8 mouse cellular contexts compared by ENCODE assay signal in genomic region chr6:83119734-83120051, GRCm38 (mm10). TPM values are rescaled to one million over a fixed set of nuclear protein-coding genes. Genes with fewer than 3 reads are reported as not detected.
DNase-seq lines count a peak whose midpoint lies in the region; ATAC-seq and TF ChIP-seq lines count a peak whose summit lies in the region.

No protein-coding gene starts in this region.

- peak overlapping the region; percentile 99 for H3K4me2 ChIP-seq in hindbrain, embryonic 15.5 days
- peak overlapping the region; percentile 100 for H3K4me2 ChIP-seq in liver, embryonic 15.5 days

- peak overlapping the region; percentile 91; the same call in 1 of the 2 replicates for H3K4me3 ChIP-seq in heart, embryonic 10.5 days
- peak overlapping the region; percentile 6 for H3K4me3 ChIP-seq in bone marrow, adult 2 months (replicated peaks; ENCODE audit: control insufficient read depth, low read depth, low read length)
- peak overlapping the region; percentile 65 for H3K4me3 ChIP-seq in hindbrain, embryonic 15.5 days
- H3K4me3 ChIP-seq in liver, embryonic 15.5 days (replicated peaks): peak overlapping the region; percentile 77

- no peak for TF ChIP-seq POLR2A in bone marrow, adult 2 months (IDR thresholded peaks at IDR 0.05; ENCODE audit: borderline replicate concordance, control insufficient read depth, low read depth, low read length)

- peaks cover 63% of the 10 kb centered on the region for H3K4me1 ChIP-seq in heart, embryonic 10.5 days
- peaks cover 6% of the 10 kb centered on the region; the same call in 1 of the 2 replicates for H3K4me1 ChIP-seq in bone marrow, adult 2 months (ENCODE audit: control insufficient read depth, insufficient read depth, low read length)
- peaks cover 69% of the 10 kb centered on the region for H3K4me1 ChIP-seq in hindbrain, embryonic 15.5 days (replicated peaks)
- H3K4me1 ChIP-seq in liver, embryonic 15.5 days (replicated peaks): peaks cover 87% of the 10 kb centered on the region

- no peaks in the 10 kb centered on the region for H3K9me3 ChIP-seq in heart, embryonic 10.5 days
- no peaks in the 10 kb centered on the region for H3K9me3 ChIP-seq in hindbrain, embryonic 15.5 days
- no peaks in the 10 kb centered on the region for H3K9me3 ChIP-seq in liver, embryonic 15.5 days (replicated peaks)

- peak overlapping the region; percentile 70; the same call in 1 of the 2 replicates for H3K9ac ChIP-seq in hindbrain, embryonic 15.5 days
- H3K9ac ChIP-seq in liver, embryonic 15.5 days: no peak overlapping the region; the same call in 1 of the 2 replicates

- H3K36me3 ChIP-seq in heart, embryonic 10.5 days: peaks cover 30% of the 10 kb centered on the region
- peaks cover 22% of the 10 kb centered on the region for H3K36me3 ChIP-seq in hindbrain, embryonic 15.5 days
- H3K36me3 ChIP-seq in liver, embryonic 15.5 days (replicated peaks): peaks cover 39% of the 10 kb centered on the region

- 81% methylated on average over 7 of the region's 7 CpGs for WGBS in heart, embryonic 10.5 days
- 21% methylated on average over 7 of the region's 7 CpGs for WGBS in bone marrow, adult 2 months
- WGBS in hindbrain, embryonic 15.5 days: 51% methylated on average over 7 of the region's 7 CpGs
- WGBS in liver, embryonic 15.5 days (ENCODE audit: insufficient replicate concordance): 75% methylated on average over 7 of the region's 7 CpGs

- peak overlapping the region; percentile 98 for H3K27ac ChIP-seq in heart, embryonic 10.5 days
- H3K27ac ChIP-seq in bone marrow, adult 2 months (ENCODE audit: control insufficient read depth, insufficient read depth, low read depth, low read length, poor library complexity): no peak overlapping the region
- H3K27ac ChIP-seq in hindbrain, embryonic 15.5 days (replicated peaks): no peak overlapping the region
- H3K27ac ChIP-seq in liver, embryonic 15.5 days (replicated peaks): peak overlapping the region; percentile 97

- no peaks in the 10 kb centered on the region for H3K27me3 ChIP-seq in heart, embryonic 10.5 days (ENCODE audit: insufficient read depth, poor library complexity, severe bottlenecking)
- no peaks in the 10 kb centered on the region for H3K27me3 ChIP-seq in hindbrain, embryonic 15.5 days
- no peaks in the 10 kb centered on the region for H3K27me3 ChIP-seq in liver, embryonic 15.5 days

- no peak for TF ChIP-seq CTCF in bone marrow, adult 2 months (IDR thresholded peaks at IDR 0.05; ENCODE audit: control insufficient read depth, insufficient read depth, low read length)

- no peak for ATAC-seq in hindbrain, embryonic 15.5 days (ENCODE audit: low FRiP score, low read depth)
- ATAC-seq in liver, embryonic 15.5 days (ENCODE audit: insufficient read depth): no peak

- no peak for DNase-seq in heart, embryonic 10.5 days (ENCODE audit: low spot score)
- DNase-seq in heart, postnatal 25 days (ENCODE audit: low spot score): no peak
- DNase-seq in natural killer cell, adult 2 months (ENCODE audit: low spot score in 2 of 2): no peak
- DNase-seq in gastrocnemius, postnatal 36 days: no peak
- DNase-seq in retina, postnatal 1 day: no peak

- intact Hi-C loops in heart, postnatal 25 days (cut with DNase I): no loop called here
- intact Hi-C loops in gastrocnemius, postnatal 36 days (cut with DNase I): no loop called here

RNA-seq across cellular contexts. Expression of gene Wbp1, which starts 1.7 kb away (rescaled TPM):
- polyA plus RNA-seq in heart, embryonic 10.5 days (2016; fragmentation: Nextera tagmentation; extraction: Ambion mirVana): 101 and 113 TPM in 2 replicates
- total RNA-seq in heart, postnatal 25 days (2021): 10 to 100 TPM; 72.5 to 74.0 TPM
- 30.0 and 41.2 TPM in 2 replicates for polyA plus RNA-seq in bone marrow, adult 2 months (2011; ENCODE audit: insufficient read depth, insufficient read length, low replicate concordance, missing spikeins)
- polyA plus RNA-seq in hindbrain, embryonic 15.5 days (2015; fragmentation: Nextera tagmentation; extraction: Ambion mirVana): 155 and 161 TPM in 2 replicates
- polyA plus RNA-seq in liver, embryonic 15.5 days (2015; fragmentation: Nextera tagmentation; extraction: Ambion mirVana): 29.6 and 30.2 TPM in 2 replicates
- 10 to 100 TPM; 35.4 to 35.8 TPM for total RNA-seq in gastrocnemius, postnatal 36 days (2021)

RNA-seq across cellular contexts. Expression of gene Mogs, which starts 4.4 kb away (rescaled TPM):
- 24.5 and 42.5 TPM in 2 replicates for polyA plus RNA-seq in heart, embryonic 10.5 days (2016; fragmentation: Nextera tagmentation; extraction: Ambion mirVana)
- total RNA-seq in heart, postnatal 25 days (2021): 1 to 10 TPM; 8.4 to 9.0 TPM
- polyA plus RNA-seq in bone marrow, adult 2 months (2011; ENCODE audit: insufficient read depth, insufficient read length, low replicate concordance, missing spikeins): 20.6 and 29.6 TPM in 2 replicates
- 22.8 and 27.2 TPM in 2 replicates for polyA plus RNA-seq in hindbrain, embryonic 15.5 days (2015; fragmentation: Nextera tagmentation; extraction: Ambion mirVana)
- polyA plus RNA-seq in liver, embryonic 15.5 days (2015; fragmentation: Nextera tagmentation; extraction: Ambion mirVana): 37.0 and 39.9 TPM in 2 replicates
- 1 to 10 TPM; 4.4 to 4.5 TPM for total RNA-seq in gastrocnemius, postnatal 36 days (2021)

RNA-seq across cellular contexts. Expression of gene Ino80b, which starts 5.5 kb away (rescaled TPM):
- polyA plus RNA-seq in heart, embryonic 10.5 days (2016; fragmentation: Nextera tagmentation; extraction: Ambion mirVana): 11.4 and 16.1 TPM in 2 replicates
- total RNA-seq in heart, postnatal 25 days (2021): 10 to 100 TPM in 1 of 2 experiments, 1 to 10 TPM in 1; 7.0 to 12.7 TPM
- polyA plus RNA-seq in bone marrow, adult 2 months (2011; ENCODE audit: insufficient read depth, insufficient read length, low replicate concordance, missing spikeins): 6.6 and 16.6 TPM in 2 replicates
- polyA plus RNA-seq in hindbrain, embryonic 15.5 days (2015; fragmentation: Nextera tagmentation; extraction: Ambion mirVana): 13.8 and 16.3 TPM in 2 replicates
- 5.0 and 5.3 TPM in 2 replicates for polyA plus RNA-seq in liver, embryonic 15.5 days (2015; fragmentation: Nextera tagmentation; extraction: Ambion mirVana)
- total RNA-seq in gastrocnemius, postnatal 36 days (2021): 10 to 100 TPM; 14.3 to 14.5 TPM

RNA-seq across cellular contexts. Expression of gene Mrpl53, which starts 10.9 kb away (rescaled TPM):
- polyA plus RNA-seq in heart, embryonic 10.5 days (2016; fragmentation: Nextera tagmentation; extraction: Ambion mirVana): 157 and 167 TPM in 2 replicates
- 100 to 1,000 TPM; 127 to 151 TPM for total RNA-seq in heart, postnatal 25 days (2021)
- polyA plus RNA-seq in bone marrow, adult 2 months (2011; ENCODE audit: insufficient read depth, insufficient read length, low replicate concordance, missing spikeins): 20.2 and 49.7 TPM in 2 replicates
- polyA plus RNA-seq in hindbrain, embryonic 15.5 days (2015; fragmentation: Nextera tagmentation; extraction: Ambion mirVana): 113 and 124 TPM in 2 replicates
- polyA plus RNA-seq in liver, embryonic 15.5 days (2015; fragmentation: Nextera tagmentation; extraction: Ambion mirVana): 70.4 and 72.6 TPM in 2 replicates
- total RNA-seq in gastrocnemius, postnatal 36 days (2021): 100 to 1,000 TPM in 1 of 2 experiments, 10 to 100 TPM in 1; 91.0 to 103 TPM

RNA-seq across cellular contexts. Expression of gene Rtkn, which starts 15.6 kb away (rescaled TPM):
- 18.4 and 24.4 TPM in 2 replicates for polyA plus RNA-seq in heart, embryonic 10.5 days (2016; fragmentation: Nextera tagmentation; extraction: Ambion mirVana)
- total RNA-seq in heart, postnatal 25 days (2021): 1 to 10 TPM; 2.8 to 5.4 TPM
- polyA plus RNA-seq in bone marrow, adult 2 months (2011; ENCODE audit: insufficient read depth, insufficient read length, low replicate concordance, missing spikeins): 1.3 and 1.6 TPM in 2 replicates
- 14.9 and 17.8 TPM in 2 replicates for polyA plus RNA-seq in hindbrain, embryonic 15.5 days (2015; fragmentation: Nextera tagmentation; extraction: Ambion mirVana)
- 12.1 and 17.9 TPM in 2 replicates for polyA plus RNA-seq in liver, embryonic 15.5 days (2015; fragmentation: Nextera tagmentation; extraction: Ambion mirVana)
- total RNA-seq in gastrocnemius, postnatal 36 days (2021): 10 to 100 TPM; 11.3 to 13.8 TPM

Comparison
In these comparisons a context has a peak if more than half of its experiments do, and no peak if none do; other contexts are left out.
1. H3K27ac ChIP-seq: peak in heart, embryonic 10.5 days (single experiment) and liver, embryonic 15.5 days (single experiment); none in bone marrow, adult 2 months (single experiment) and hindbrain, embryonic 15.5 days (single experiment).
2. H3K4me3 ChIP-seq: peak in every context shown above with its lines; median percentile 91 in heart, embryonic 10.5 days; 77 in liver, embryonic 15.5 days; 65 in hindbrain, embryonic 15.5 days; 6 in bone marrow, adult 2 months.